Mouse (Mus musculus) bone marrow, adult 2 months (tissue): ENCODE results near the gene Fam136a. TPM values are rescaled to one million over a fixed set of nuclear protein-coding genes. Genes with fewer than 3 reads are reported as not detected.
"Not testable (repeated sequence)": the region's sequence is repeated elsewhere in the genome, so short reads cannot be mapped to it uniquely, and the experiment has no call there.

Experiments
- H3K27ac ChIP-seq: fragments of 200-500 bp; 2 replicates; pipeline ENCODE4 v1.5.1; 2012; ENCODE audit warnings: low read depth, mild to moderate bottlenecking, control low read depth, inconsistent platforms, low read length; ENCODE audit not compliant: control insufficient read depth, poor library complexity, insufficient read depth
- H3K4me1 ChIP-seq: fragments of 200-500 bp; 2 replicates; pipeline ENCODE4 v1.6.1; 2011; ENCODE audit warnings: low read length; ENCODE audit not compliant: control insufficient read depth, insufficient read depth
- H3K4me3 ChIP-seq: fragments of 200-500 bp; replicated peaks from 2 replicates; pipeline ENCODE3; 2011; ENCODE audit warnings: mild to moderate bottlenecking, low read depth, low read length, control low read depth; ENCODE audit not compliant: control insufficient read depth
- CTCF ChIP-seq: fragments of 200-500 bp; IDR thresholded peaks from 2 replicates; pipeline ENCODE4 v1.5.1; 2011; ENCODE audit warnings: low read length, control low read depth; ENCODE audit not compliant: control insufficient read depth, insufficient read depth
- POLR2A ChIP-seq: fragments of 200-500 bp; IDR thresholded peaks from 2 replicates; pipeline ENCODE4 v1.6.1; 2011; ENCODE audit warnings: low read depth, mild to moderate bottlenecking, control low read depth, low read length, borderline replicate concordance; ENCODE audit not compliant: control insufficient read depth
- WGBS: fragments of 180-500 bp; shearing (Covaris S2); methylation state at CpG from one replicate; pipeline ENCODE4 v1.1.7; 2018; 5-methylcytosine and 5-hydroxymethylcytosine counted together
- polyA plus RNA-seq: library from polyadenylated mRNA; stranded (reverse); fragments of >200 nt; gene quantifications from 2 replicates; pipeline ENCODE4 v1.2.4, GENCODE M21; 2011; ENCODE audit warnings: low replicate concordance; ENCODE audit not compliant: missing spikeins, insufficient read depth, insufficient read length

Gene Fam136a
- polyA plus RNA-seq, 1 experiment, result 24.3 TPM

DNA sequence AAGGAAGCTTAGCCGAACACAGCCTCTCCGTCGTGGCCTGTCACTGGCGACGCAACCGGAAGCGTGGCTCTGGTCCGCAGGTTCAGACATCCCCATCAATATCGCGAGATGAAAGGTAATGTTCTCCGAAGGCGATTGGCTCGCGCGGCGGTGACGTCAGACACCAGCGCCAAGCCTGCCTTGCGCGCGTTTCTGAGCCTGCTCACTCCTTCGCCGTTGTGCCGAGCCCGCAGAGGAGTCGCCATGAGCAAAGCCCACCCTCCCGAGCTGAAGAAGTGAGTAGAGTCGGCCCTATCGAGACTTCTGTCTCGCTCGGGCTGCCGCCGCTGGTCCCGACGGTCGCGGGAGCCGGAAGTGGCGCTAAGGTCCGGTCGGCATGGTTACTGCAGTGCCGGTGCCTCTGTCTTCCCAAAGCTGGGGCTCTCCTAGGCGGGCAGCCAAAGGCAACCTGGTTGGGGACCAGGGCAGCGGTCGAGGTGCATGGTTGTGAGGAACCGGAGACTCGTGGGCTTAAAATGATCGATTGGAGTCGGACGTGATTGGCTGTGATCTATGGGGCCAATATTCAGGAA, 6.0 kb downstream of the Fam136a start:
- H3K27ac ChIP-seq, result peak overlapping the region; percentile 73
- H3K4me1 ChIP-seq, result peaks cover 1% of the 10 kb centered on the region; the same call in 1 of the 2 replicates
- under 1% methylated on average over 50 of the region's 50 CpGs for WGBS

DNA sequence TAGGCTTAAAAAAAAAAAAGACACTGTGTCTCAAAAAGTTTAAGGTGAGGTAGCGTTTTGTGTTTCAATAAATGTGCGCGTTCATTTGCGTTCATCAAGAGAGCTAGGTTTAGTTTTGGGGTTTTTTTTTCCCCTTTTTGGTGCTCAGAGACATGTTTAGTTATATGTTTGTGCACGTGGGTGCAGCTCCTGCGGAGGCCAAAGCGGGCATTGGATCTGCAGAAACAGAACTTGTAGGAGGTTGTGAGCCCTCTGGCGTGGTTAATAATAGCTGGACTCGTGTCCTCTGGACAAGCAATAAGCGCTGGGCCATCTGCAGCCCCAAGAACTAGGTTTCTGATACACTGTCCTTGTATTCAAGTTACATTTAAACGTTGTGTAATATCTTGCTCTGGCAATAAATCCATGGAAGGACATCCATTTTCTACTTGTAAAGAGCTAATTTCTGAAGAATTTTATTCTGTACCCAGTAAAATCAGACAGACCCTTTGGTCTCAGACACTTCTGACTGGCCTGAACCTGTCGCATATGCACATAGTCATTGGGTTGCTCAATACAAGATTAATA, 6.6 kb downstream of the Fam136a start:
- H3K4me1 ChIP-seq, result peaks cover 1% of the 10 kb centered on the region; the same call in 1 of the 2 replicates
- H3K4me3 ChIP-seq, result peak overlapping the region; percentile 89
- TF ChIP-seq CTCF, result no peak
- TF ChIP-seq POLR2A, result no peak
- H3K27ac ChIP-seq, result no peak overlapping the region
- WGBS, result 3% methylated on average over 12 of the region's 12 CpGs

More for the DNA sequence above, 6.0 kb downstream of the Fam136a start:
- peak overlapping the region; percentile 89 for H3K4me3 ChIP-seq
- TF ChIP-seq POLR2A (peak; percentile 99), CTCF (no peak)

DNA sequence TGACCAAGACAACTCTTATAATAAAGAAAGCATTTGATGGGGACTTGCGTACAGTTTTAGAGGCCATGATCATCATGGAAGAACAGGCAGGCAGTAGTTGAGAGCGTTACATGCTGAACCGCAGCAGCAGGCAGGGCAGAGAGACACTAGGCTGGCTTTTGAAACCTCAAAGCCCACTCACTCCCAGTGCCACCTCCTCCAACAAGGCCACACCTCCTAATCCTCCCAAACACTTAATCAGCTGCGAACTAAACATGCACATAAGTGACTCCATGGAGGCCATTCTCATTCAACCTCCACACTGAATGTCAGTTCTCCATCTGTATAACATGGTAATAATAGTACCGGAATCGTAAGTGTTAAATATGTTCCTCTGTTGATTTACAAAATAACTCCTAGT, 8.1 kb downstream of the Fam136a start:
- H3K4me3 ChIP-seq, result no peak overlapping the region

DNA sequence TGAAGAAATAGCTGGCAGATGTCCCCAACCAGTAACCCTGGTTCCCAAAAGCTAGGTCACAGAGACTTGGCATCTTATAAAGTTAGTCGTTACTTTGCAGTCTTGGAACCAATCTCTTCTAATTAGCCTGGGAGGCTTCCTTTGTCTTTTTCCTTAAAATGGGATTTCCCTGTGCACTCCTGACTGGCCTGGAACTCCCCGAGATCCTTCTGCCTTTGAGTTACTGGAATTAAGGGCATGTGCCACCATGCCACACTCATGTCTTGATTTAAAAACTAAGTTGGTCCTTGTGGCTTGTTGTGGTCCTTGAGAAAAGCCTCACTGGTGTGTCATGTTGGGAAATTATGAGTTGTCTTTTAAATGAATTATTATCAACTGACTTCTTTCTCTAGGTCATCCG, 12.9 kb downstream of the Fam136a start:
- TF ChIP-seq CTCF (no peak), POLR2A (no peak)
- Histone ChIP-seq H3K27ac (no peak overlapping the region), H3K4me3 (no peak overlapping the region), H3K4me1 (no peaks in the 10 kb centered on the region; the same call in 1 of the 2 replicates)
- 85% methylated on average over 3 of the region's 3 CpGs for WGBS

More for the DNA sequence above, 8.1 kb downstream of the Fam136a start:
- H3K4me1 ChIP-seq, result peaks cover 1% of the 10 kb centered on the region; the same call in 1 of the 2 replicates
- no peak overlapping the region for H3K27ac ChIP-seq
- WGBS, result 92% methylated on average over 6 of the region's 6 CpGs
- TF ChIP-seq CTCF (no peak), POLR2A (no peak)

DNA sequence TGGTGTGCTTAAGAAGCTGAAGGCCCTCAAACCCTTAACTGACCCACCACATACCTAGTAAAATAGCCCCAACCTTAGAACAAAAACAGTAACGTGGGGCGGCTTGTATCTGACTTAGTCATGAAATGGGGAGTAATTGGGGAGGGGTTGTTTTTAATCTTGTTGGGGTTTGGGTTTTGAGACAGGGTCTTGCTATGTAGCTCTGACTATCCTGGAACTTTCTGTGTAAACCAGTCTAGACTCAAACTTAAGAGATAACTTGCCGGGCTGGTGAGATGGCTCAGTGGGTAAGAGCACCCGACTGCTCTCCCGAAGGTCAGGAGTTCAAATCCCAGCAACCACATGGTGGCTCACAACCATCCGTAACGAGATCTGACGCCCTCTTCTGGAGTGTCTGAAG, 14.7 kb downstream of the Fam136a start:
- not testable (repeated sequence) for H3K4me3 ChIP-seq, H3K27ac ChIP-seq, H3K4me1 ChIP-seq
- 64% methylated on average over 8 of the region's 8 CpGs for WGBS

DNA sequence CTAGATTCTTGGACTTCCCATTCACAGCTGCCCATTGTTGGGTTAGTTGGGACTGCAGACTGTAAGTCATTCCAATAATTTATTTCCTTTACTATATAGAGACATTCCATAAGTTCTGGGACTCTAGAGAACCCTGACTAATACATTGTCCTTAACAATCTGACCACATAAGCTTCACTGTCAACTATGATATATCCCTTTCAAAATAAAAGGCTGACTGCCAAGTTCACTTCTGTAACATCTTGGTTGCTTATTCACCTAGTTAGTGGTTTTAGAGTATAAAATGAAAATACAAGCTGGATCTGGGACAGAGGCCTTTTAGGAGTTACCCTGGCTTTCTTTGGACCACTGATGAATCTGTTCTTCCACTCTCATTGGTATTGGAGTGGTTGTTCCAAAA, 17.1 kb downstream of the Fam136a start:
- H3K4me1 ChIP-seq, result no peaks in the 10 kb centered on the region
- no peak for TF ChIP-seq CTCF
- TF ChIP-seq POLR2A, result no peak
- no peak overlapping the region for H3K27ac ChIP-seq
- H3K4me3 ChIP-seq, result no peak overlapping the region

DNA sequence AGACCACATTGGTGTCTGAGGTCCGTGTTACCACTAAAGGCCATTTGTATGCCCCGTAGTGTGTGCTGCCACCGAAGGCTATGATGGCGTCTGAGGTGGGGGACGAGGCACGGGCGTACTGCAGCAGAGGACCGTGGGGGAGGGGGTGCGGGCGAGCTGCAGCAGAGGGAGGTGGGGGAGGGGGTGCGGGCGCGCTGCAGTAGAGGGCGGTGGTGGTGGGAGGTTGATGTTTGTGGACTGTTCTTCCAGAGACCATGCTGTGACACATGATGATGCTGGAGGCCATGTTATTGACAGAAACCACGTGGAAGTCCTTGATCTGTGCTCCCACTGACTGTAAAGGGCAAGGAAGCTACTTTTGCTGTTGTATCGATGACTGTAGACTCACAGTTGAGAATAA, 17.9 kb downstream of the Fam136a start:
- TF ChIP-seq POLR2A (no peak), CTCF (no peak)
- no peaks in the 10 kb centered on the region for H3K4me1 ChIP-seq
- no peak overlapping the region for H3K27ac ChIP-seq
- 67% methylated on average over 16 of the region's 16 CpGs for WGBS
- no peak overlapping the region for H3K4me3 ChIP-seq

DNA sequence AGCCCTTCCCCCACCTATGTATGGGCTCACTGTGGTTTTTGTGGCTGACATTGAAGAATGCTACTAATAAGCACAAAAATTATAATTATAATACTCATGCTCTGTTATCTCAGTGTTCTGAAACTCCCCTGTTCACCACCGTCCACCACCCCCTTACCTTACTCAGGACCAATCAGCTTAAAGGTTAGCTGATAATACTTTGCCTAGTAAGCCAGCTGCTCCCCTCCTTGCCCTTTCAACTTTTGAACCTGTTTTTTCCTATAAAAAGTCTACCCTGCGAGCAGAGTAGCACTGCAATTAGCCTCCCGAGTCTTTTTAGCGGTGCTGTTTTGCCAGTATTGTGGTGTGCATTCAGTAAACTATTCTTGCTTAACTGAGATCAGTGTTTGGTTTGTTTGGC, 19.2 kb downstream of the Fam136a start:
- TF ChIP-seq POLR2A (no peak), CTCF (no peak)
- no peaks in the 10 kb centered on the region for H3K4me1 ChIP-seq
- H3K27ac ChIP-seq, result no peak overlapping the region
- 71% methylated on average over 4 of the region's 4 CpGs for WGBS
- no peak overlapping the region for H3K4me3 ChIP-seq

DNA sequence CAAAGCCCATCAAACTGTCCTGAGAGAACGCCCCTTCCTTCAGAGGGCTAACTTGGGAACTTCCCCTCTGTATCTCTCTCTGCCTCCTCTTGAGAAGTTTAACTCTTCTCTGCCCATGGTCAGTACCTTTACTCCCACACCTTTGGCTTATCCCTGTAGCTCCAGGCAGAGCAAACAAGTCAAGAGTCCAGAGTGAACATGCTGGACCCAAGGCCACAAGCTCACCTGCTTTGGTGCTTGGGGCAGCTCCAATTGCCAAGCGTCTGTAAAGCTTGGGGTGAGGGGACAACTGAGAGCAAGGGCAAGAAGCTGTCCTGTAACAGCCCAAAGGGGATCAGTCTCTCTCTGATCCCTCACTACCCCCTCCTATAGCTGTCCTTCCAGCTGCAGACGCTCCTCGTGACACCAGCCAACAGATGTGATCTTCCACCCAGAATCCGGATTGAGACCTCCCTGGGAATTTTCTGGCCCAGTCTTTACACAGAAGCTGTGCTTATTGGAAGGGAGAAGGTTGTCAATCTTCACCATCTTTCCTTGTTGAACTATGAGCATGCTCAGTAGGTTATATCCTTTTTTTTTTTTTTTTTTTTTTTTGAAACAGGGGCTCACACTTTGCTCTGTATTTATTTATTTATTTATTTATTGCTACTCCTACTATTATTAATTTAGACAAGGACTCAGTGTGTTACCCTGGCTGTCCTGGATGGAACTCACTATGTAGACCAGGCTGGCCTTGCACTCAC, 20.1 kb downstream of the Fam136a start:
- 76% methylated on average over 5 of the region's 5 CpGs for WGBS
- Histone ChIP-seq H3K4me3 (no peak overlapping the region), H3K27ac (no peak overlapping the region), H3K4me1 (no peaks in the 10 kb centered on the region)
- TF ChIP-seq CTCF, result no peak
- TF ChIP-seq POLR2A, result no peak
